Mouse (Mus musculus) embryonic stem cell, embryonic (primary cell): ENCODE data around the gene Aspm.

Experiments used
- CTCF ChIA-PET, 4 experiments: fragments of 300-600 bp in 2 of 4; fragments of 350-600 bp in 2 of 4; sonication (Branson Sonifier 250); formaldehyde crosslinking; loops; one replicate each; lab custom pipeline; 2022; ENCODE audit warnings: inconsistent platforms in 2 of 4; lab: Charles Lee
- POLR2A ChIA-PET, 4 experiments: fragments of 300-600 bp in 2 of 4; fragments of 350-600 bp in 2 of 4; sonication (Branson Sonifier 250); formaldehyde crosslinking; loops; one replicate each; lab custom pipeline; 2022; ENCODE audit warnings: antibody characterized with exemption in 4 of 4, inconsistent platforms in 1 of 4; lab: Charles Lee

The Aspm gene

GRCm38 (mm10) chr1:139480246-139480645 lies 25.7 kb downstream of the Aspm start:
- CTCF ChIA-PET: interaction anchor here in 2 of 4 experiments (0.7 to 1.1 kb wide), 5 partner anchors 10 to 58 kb away, joined by 3 to 4 read pairs (median 3); partner anchors contain the start of gene Zbtb41 (in 1 of the 2)
- POLR2A ChIA-PET: interaction anchor here in 3 of 4 experiments (0.6 to 3.9 kb wide), 14 partner anchors 9 to 74 kb away, joined by 3 to 20 read pairs (median 4); partner anchors contain the start of genes Aspm (in 2 of the 3) and Zbtb41 (in 1 of the 3)

- ChIA-PET POLR2A (interaction anchor here in 3 of 4 experiments (1.2 to 3.9 kb wide), 8 partner anchors 10 to 58 kb away, joined by 3 to 20 read pairs (median 4); partner anchors contain the start of genes Aspm (in 3 of the 3) and Zbtb41 (in 1 of the 3)), CTCF (interaction anchor here in 1 of 4 experiments (1.6 kb wide), 1 partner anchor 27 kb away, joined by 4 read pairs; the partner anchor contains the start of gene Aspm)
Measured at GRCm38 (mm10) chr1:139481146-139481545, 26.6 kb downstream of the Aspm start.

DNA sequence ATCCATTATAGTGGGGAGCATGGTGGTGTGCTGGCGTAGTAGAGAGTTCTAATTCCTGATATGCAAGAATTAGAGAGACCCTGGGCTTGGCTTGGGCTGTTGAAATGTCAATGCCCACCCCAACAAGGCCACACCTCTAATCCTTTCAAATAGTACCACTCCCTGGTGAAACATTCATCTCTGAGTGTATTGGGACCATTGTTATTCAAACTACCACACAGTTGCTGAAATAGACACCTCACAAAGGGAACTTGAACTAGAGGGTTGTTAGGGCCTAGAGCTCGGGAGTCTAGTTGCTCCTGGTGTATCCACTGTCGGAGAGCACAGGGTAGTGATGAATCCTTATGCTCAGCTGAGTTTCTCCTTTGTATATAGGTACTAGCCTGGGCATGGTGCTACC lies 40.1 kb downstream of the Aspm start:
- POLR2A ChIA-PET: interaction anchor here in 3 of 4 experiments (0.7 to 8.1 kb wide), 19 partner anchors 11 to 506 kb away, joined by 3 to 44 read pairs (median 6); partner anchors contain the start of genes Aspm (in 3 of the 3) and Zbtb41 (in 2 of the 3)
- CTCF ChIA-PET: no interaction called here

DNA sequence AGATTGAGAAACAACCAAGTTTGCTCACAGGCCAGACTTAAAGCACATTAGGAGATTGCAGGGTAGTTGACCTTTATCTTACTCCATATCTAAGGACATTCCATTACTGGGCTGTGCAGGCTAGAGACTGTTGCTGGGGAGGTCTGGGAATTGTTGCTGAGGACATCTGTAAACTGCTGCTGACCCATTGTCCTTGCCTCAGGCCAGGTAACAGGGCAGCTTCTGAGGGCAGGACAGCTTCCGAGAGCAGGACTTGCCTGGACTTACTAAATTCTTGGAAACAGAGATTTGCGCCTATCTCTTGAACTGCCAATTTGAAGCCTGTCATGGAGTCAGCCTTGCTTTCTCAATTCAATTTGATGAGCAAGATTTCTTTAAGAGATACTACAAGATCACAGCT lies 40.8 kb downstream of the Aspm start:
- ChIA-PET CTCF (no interaction called here), POLR2A (interaction anchor here (0.6 to 8.1 kb wide), 20 partner anchors 10 to 693 kb away, joined by 3 to 44 read pairs (median 4); partner anchors contain the start of genes Aspm (in 4 of the 4) and Zbtb41 (in 2 of the 4))

DNA sequence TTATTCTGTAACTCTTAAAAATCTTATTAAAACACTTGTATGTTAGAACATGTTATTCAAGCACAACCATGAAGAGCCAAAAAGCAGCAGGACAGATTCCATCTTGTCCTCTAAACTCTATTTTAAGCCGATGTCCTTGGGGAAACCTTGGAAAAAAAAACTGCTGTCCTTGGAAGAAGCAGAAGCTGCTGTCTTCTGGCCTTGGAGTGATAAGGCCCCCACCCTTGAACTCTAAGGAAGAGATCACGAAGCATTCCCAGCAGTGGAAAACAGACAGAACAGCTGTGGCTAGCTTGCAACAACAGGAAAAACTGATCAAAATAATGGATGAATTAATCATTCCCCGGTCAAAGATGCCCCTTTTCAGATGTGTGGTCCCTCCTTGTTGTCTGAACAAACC lies 41.6 kb downstream of the Aspm start:
- CTCF ChIA-PET: no interaction called here
- POLR2A ChIA-PET: interaction anchor here (0.6 to 3.0 kb wide), 12 partner anchors 9 to 692 kb away, joined by 3 to 25 read pairs (median 3); partner anchors contain the start of genes Aspm (in 3 of the 4) and Zbtb41 (in 1 of the 4)

- CTCF ChIA-PET: no interaction called here
- POLR2A ChIA-PET: no interaction called here
Measured at GRCm38 (mm10) chr1:139499751-139500150, 45.2 kb downstream of the Aspm start.

DNA sequence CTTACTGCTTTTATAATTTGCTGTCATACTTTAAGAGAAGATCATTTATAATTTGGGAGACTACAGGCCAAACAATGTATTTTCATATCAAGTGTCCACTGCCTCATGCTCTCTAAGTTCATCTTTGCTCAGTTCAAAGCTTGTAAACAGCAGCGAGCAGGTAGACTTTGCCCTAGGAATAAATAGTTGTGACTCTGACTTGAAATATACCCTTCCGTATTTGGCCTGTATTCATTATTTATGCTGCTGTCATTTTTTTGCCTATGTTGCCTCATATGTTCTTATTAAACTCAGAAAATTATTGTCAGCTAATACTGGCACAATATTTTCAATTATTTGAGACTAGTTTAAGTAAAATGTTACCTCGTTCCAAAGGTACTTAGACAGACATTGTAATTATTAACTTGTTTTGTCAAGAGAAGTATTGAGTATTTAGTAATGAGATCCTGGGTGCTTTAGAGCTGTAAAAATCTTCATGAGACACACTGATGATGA lies 46.7 kb downstream of the Aspm start, which contains the start of gene F13b:
Gene F13b (plus strand): TSS at position 445 of the 495 bp plus-strand sequence.
- POLR2A ChIA-PET: no interaction called here
- CTCF ChIA-PET: no interaction called here

GRCm38 (mm10) chr1:139514556-139514955 lies 60.0 kb downstream of the Aspm start:
- POLR2A ChIA-PET: interaction anchor here in 1 of 4 experiments (4.1 kb wide), 1 partner anchor 19 kb away, joined by 17 read pairs; no protein-coding TSS in a partner anchor
- CTCF ChIA-PET: interaction anchor here in 1 of 4 experiments (0.6 kb wide), 1 partner anchor 185 kb away, joined by 5 read pairs; no protein-coding TSS in a partner anchor
